Mouse (Mus musculus): Measurements from ENCODE around the gene Smbd1. TPM values are rescaled to one million over a fixed set of nuclear protein-coding genes. Genes with fewer than 3 reads are reported as not detected.

The Smbd1 gene
- polyA plus RNA-seq, 1 experiment, result not detected

- no peak for DNase-seq
- H3K4me3 ChIP-seq (replicated peaks; ENCODE audit: insufficient read depth, low read depth, low read length), result no peak overlapping the region
- TF ChIP-seq CTCF (IDR thresholded peaks at IDR 0.05; ENCODE audit: borderline replicate concordance, insufficient read depth, low read depth, low read length), result no peak
- no peak for TF ChIP-seq POLR2A (IDR thresholded peaks at IDR 0.05; ENCODE audit: borderline replicate concordance, insufficient read depth, low read length)
- WGBS, result 88% methylated on average over 2 of the region's 2 CpGs
- no peaks in the 10 kb centered on the region for H3K27me3 ChIP-seq (ENCODE audit: control insufficient read depth, insufficient read depth, low read length)
- H3K4me1 ChIP-seq (ENCODE audit: control insufficient read depth, insufficient read depth, low read length), result no peaks in the 10 kb centered on the region
- H3K27ac ChIP-seq (ENCODE audit: insufficient read depth, low read length), result no peak overlapping the region
Measured at GRCm38 (mm10) chr16:32764550-32764949, 45.7 kb downstream of the Smbd1 start.

Other genes with a start within 250 kb of the Smbd1 start
- gene Tfrc, start 201.6 kb downstream of the Smbd1 start, polyA plus RNA-seq (2012; rRNA removed), result 76.7 and 82.5 TPM in 2 replicates
- 238 and 239 TPM in 2 replicates for gene Tnk2, start 166.6 kb downstream of the Smbd1 start, polyA plus RNA-seq (2012; rRNA removed)
- gene Muc4, start 74.6 kb downstream of the Smbd1 start, polyA plus RNA-seq (2012; rRNA removed), result 0.03 TPM in 1 of 2 replicates, not detected in the other
- gene Muc20, start 13.0 kb downstream of the Smbd1 start, polyA plus RNA-seq (2012; rRNA removed), result not detected in 2 replicates
- 52.5 and 53.7 TPM in 2 replicates for gene Fyttd1, start 67.0 kb upstream of the Smbd1 start, polyA plus RNA-seq (2012; rRNA removed)
- 71.9 and 73.4 TPM in 2 replicates for gene Rubcn, start 67.3 kb upstream of the Smbd1 start, polyA plus RNA-seq (2012; rRNA removed)
- gene Lrch3, start 103.6 kb upstream of the Smbd1 start, polyA plus RNA-seq (2012; rRNA removed), result 56.1 and 56.7 TPM in 2 replicates
- 1.7 and 2.2 TPM in 2 replicates for gene Iqcg, start 245.7 kb upstream of the Smbd1 start, polyA plus RNA-seq (2012; rRNA removed)
- gene Rpl35a, start 246.0 kb upstream of the Smbd1 start, polyA plus RNA-seq (2012; rRNA removed), result 590 and 665 TPM in 2 replicates